Mouse (Mus musculus) heart, adult 2 months (tissue): ENCODE data around the gene Lrsam1. TPM values are rescaled to one million over a fixed set of nuclear protein-coding genes. Genes with fewer than 3 reads are reported as not detected.
A peak's percentile ranks its signal among the peaks of the same experiment; 100 is the strongest.

Experiments used
- DNase-seq, 2 experiments: peaks; one replicate each; pipeline ENCODE4 v3.0.0; 2021
- H3K27ac ChIP-seq: fragments of 200-600 bp; 2 replicates; pipeline ENCODE4 v1.8.1; 2022
- H3K27me3 ChIP-seq: fragments of 200-500 bp; 2 replicates; pipeline ENCODE4 v1.6.1; 2012; ENCODE audit warnings: mild to moderate bottlenecking, low read length, inconsistent platforms, mixed read lengths; ENCODE audit not compliant: control insufficient read depth, insufficient read depth
- H3K36me3 ChIP-seq: fragments of 200-500 bp; 2 replicates; pipeline ENCODE4 v1.6.1; 2012; ENCODE audit warnings: low read length, inconsistent platforms; ENCODE audit not compliant: control insufficient read depth, insufficient read depth
- H3K4me1 ChIP-seq: fragments of 200-500 bp; 2 replicates; pipeline ENCODE4 v1.6.1; 2011; ENCODE audit warnings: low read length; ENCODE audit not compliant: control insufficient read depth, insufficient read depth
- H3K4me3 ChIP-seq: fragments of 200-600 bp; 2 replicates; pipeline ENCODE4 v1.8.1; 2022
- H3K79me2 ChIP-seq: fragments of 200-500 bp; replicated peaks from 2 replicates; pipeline ENCODE4 v1.6.1; 2012; ENCODE audit warnings: mild to moderate bottlenecking, inconsistent platforms, low read length, moderate library complexity, mixed read lengths; ENCODE audit not compliant: control insufficient read depth, insufficient read depth
- H3K9ac ChIP-seq: fragments of 200-500 bp; 2 replicates; pipeline ENCODE4 v1.6.1; 2012; ENCODE audit warnings: low read depth, mild to moderate bottlenecking, control low read depth, inconsistent platforms, low read length, mixed read lengths
- CTCF ChIP-seq: fragments of 200-600 bp; IDR thresholded peaks from 2 replicates; pipeline ENCODE4 v1.8.1; 2022; ENCODE audit warnings: antibody characterized with exemption, mild to moderate bottlenecking, moderate library complexity
- EP300 ChIP-seq: fragments of 200-500 bp; IDR thresholded peaks from 2 replicates; pipeline ENCODE4 v1.6.1; 2011; ENCODE audit warnings: low read depth, low read length, control low read depth; ENCODE audit not compliant: insufficient read depth
- POLR2A ChIP-seq: fragments of 200-500 bp; IDR thresholded peaks from 2 replicates; pipeline ENCODE4 v1.6.1; 2011; ENCODE audit warnings: mild to moderate bottlenecking, low read depth, low read length, control low read depth; ENCODE audit not compliant: insufficient read depth
- WGBS: fragments of 180-500 bp; shearing (Covaris S2); methylation state at CpG from one replicate; pipeline ENCODE4 v1.1.7; 2018; 5-methylcytosine and 5-hydroxymethylcytosine counted together
- intact Hi-C: fragments of 180-260 bp; cut with DNase I; formaldehyde crosslinking; loops from one replicate; pipeline ENCODE4 v1.15.1; 2025
- polyA plus RNA-seq: library from polyadenylated mRNA; depleted of rRNA; stranded (reverse); fragments of >200 nt; gene quantifications from 2 replicates; pipeline ENCODE4 v1.2.3, GENCODE M21; 2012
- total RNA-seq, 2 experiments: library from RNA; stranded (reverse); gene quantifications; 2 replicates each; pipeline ENCODE4 v1.2.3; 2021

The Lrsam1 gene
- total and polyA plus RNA-seq, 3 experiments, result 11.4 to 16.3 (median 12.6) TPM

DNA sequence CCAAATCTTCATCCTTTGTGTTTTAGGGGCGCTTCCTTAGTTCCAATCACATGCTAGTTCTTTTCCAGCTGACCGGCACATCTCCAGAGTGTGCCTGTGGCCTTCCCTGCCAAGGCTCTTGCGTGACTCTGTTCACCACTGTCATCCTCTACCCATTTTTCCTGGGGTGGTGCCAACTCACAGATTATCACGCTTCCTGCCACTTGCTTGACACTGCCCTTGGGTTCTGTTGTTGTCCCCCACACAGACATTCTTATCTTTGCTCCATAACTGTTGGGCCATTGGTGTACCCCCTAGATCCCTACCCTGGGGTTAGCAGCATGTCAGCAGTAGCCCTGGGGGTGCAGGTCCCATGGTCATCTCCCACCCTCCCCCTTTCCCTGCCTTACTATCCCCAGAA, 57.9 kb downstream of the Lrsam1 start:
- H3K4me3 ChIP-seq, result no peak overlapping the region
- 69% methylated on average over 4 of the region's 4 CpGs for WGBS
- TF ChIP-seq EP300, result no peak
- no peak for TF ChIP-seq CTCF
- no peak for TF ChIP-seq POLR2A
- no peak overlapping the region for H3K9ac ChIP-seq
- peaks cover 27% of the 10 kb centered on the region for H3K4me1 ChIP-seq
- no peaks in the 10 kb centered on the region for H3K27me3 ChIP-seq
- H3K36me3 ChIP-seq, result no peaks in the 10 kb centered on the region; the same call in 1 of the 2 replicates
- intact Hi-C loops, result no loop called here
- peaks cover 2% of the 10 kb centered on the region; the same call in 1 of the 2 replicates for H3K79me2 ChIP-seq
- no peak for DNase-seq
- no peak overlapping the region; the same call in 1 of the 2 replicates for H3K27ac ChIP-seq

DNA sequence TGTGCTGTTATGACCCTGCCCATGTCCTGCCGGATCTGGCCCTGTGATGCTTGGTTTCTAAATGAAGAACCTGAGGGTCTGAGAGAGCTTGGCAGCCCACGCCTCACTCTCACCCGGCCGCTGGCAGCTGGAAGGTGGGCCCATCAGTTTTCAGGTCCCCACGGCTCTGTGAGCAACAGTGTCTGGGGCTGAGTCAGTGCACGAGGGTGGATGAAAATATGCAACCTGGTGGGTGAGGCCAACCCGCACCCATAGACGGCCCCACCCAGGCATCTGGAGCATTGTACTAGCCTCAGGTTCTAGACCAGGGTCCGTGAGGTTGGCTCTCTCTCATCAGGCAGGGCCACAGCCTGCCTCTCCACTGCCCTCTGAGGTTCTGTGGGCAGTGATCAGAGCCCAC, 59.3 kb downstream of the Lrsam1 start:
- DNase-seq, result no peak
- Histone ChIP-seq H3K27me3 (no peaks in the 10 kb centered on the region), H3K79me2 (peaks cover 4% of the 10 kb centered on the region; the same call in 1 of the 2 replicates), H3K9ac (no peak overlapping the region), H3K4me1 (peaks cover 24% of the 10 kb centered on the region), H3K27ac (no peak overlapping the region), H3K4me3 (no peak overlapping the region), H3K36me3 (no peaks in the 10 kb centered on the region)
- intact Hi-C loops, result no loop called here
- WGBS, result 91% methylated on average over 9 of the region's 9 CpGs
- TF ChIP-seq CTCF, result no peak

DNA sequence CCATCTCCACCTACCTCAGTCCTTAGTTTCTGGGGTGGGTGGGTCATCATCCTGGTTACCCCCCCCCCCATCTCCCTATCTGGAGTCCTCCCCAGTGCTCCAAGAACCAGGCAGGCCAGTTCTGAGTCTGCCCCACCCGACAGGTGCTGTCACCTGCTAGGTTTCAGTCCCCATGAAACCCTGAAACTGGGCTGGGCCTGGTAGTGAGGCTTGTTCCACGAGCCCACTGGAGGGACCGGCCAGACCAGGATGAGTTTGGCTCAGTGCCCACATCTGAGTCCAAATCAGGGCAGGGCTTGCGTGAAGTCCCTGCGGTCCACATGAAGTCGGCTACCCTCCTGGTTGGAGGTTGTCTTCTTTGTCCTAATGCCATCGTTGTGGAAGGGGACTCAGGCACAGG, 62.4 kb downstream of the Lrsam1 start:
- no peak for TF ChIP-seq EP300
- TF ChIP-seq POLR2A, result no peak
- H3K4me3 ChIP-seq, result no peak overlapping the region
- intact Hi-C loops, result no loop called here
- 31% methylated on average over 7 of the region's 7 CpGs for WGBS
- H3K9ac ChIP-seq, result no peak overlapping the region
- peaks cover 4% of the 10 kb centered on the region; the same call in 1 of the 2 replicates for H3K79me2 ChIP-seq
- no peak overlapping the region for H3K27ac ChIP-seq
- DNase-seq, result no peak
- no peaks in the 10 kb centered on the region for H3K27me3 ChIP-seq
- no peaks in the 10 kb centered on the region for H3K36me3 ChIP-seq
- peaks cover 26% of the 10 kb centered on the region for H3K4me1 ChIP-seq

DNA sequence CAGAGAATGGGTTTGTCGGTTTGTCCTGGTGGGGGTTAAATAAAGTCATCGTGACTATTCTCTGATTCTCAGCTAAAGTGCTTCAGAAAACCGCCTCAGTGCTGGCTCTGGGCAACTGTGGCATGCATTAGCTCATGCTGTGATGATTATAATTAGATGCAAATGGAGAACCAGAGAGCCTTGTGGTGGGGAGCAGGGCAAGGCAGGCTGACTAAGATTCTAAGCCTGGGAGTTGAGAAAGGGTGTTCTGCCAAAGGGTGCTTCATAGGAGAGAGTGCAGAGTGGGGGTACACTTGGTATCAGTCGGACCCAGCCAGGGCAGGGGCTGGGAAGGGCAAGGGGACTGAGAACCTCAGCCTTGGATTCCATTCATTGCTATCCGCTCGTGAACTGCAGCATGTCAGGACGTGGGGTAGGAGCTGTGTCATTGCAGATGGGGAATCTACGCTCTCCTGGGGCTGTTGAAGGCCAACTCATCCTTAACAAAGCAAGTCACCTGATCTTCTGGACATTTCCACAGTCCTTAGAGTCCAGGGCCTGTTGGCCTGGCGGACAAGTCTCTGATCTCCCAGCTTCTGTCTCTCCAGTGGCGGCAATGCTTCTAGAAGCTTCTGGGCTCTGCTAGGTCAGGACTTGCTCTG, 64.8 kb downstream of the Lrsam1 start:
- no peak for DNase-seq
- H3K4me3 ChIP-seq, result no peak overlapping the region
- peaks cover 34% of the 10 kb centered on the region for H3K4me1 ChIP-seq
- H3K9ac ChIP-seq, result no peak overlapping the region
- peak overlapping the region; percentile 72 for H3K27ac ChIP-seq
- 48% methylated on average over 10 of the region's 10 CpGs for WGBS
- no peaks in the 10 kb centered on the region for H3K36me3 ChIP-seq
- H3K79me2 ChIP-seq, result peaks cover 4% of the 10 kb centered on the region; the same call in 1 of the 2 replicates
- no peaks in the 10 kb centered on the region for H3K27me3 ChIP-seq
- intact Hi-C loops, result no loop called here
- TF ChIP-seq EP300 (no peak), POLR2A (no peak), CTCF (no peak)

DNA sequence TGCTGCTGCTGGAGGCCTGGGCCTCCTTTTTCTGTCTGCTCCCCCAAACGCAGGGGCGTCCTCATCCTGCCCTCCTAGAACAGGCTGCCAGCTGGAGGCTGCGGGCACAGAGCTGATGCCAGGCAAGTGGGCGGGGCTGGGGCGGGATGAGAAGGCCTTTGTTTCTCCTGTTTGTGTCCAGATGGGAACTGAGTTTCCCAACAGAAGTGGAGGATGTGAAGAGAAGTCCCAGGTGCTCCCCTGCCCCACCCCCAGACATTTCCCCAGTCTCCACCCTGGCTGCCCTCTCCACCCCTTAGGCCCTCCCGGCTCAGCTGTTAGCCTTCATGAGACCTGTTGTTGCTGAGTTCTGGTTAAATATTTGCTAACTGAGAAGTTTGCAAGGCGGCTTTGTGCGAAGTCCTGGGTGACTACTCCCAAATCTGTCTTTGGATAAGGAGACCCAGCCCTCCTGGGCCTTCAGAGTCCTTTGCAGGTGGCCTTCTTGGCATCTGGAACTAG, 65.8 kb downstream of the Lrsam1 start:
- TF ChIP-seq POLR2A, result no peak
- no peak for TF ChIP-seq EP300
- no peak for TF ChIP-seq CTCF
- intact Hi-C loops, result no loop called here
- H3K9ac ChIP-seq, result no peak overlapping the region
- peak overlapping the region; percentile 72 for H3K27ac ChIP-seq
- H3K79me2 ChIP-seq, result peaks cover 4% of the 10 kb centered on the region; the same call in 1 of the 2 replicates
- H3K4me3 ChIP-seq, result no peak overlapping the region; the same call in 1 of the 2 replicates
- H3K36me3 ChIP-seq, result no peaks in the 10 kb centered on the region
- 39% methylated on average over 8 of the region's 8 CpGs for WGBS
- H3K27me3 ChIP-seq, result no peaks in the 10 kb centered on the region
- peaks cover 36% of the 10 kb centered on the region for H3K4me1 ChIP-seq
- DNase-seq, result no peak

DNA sequence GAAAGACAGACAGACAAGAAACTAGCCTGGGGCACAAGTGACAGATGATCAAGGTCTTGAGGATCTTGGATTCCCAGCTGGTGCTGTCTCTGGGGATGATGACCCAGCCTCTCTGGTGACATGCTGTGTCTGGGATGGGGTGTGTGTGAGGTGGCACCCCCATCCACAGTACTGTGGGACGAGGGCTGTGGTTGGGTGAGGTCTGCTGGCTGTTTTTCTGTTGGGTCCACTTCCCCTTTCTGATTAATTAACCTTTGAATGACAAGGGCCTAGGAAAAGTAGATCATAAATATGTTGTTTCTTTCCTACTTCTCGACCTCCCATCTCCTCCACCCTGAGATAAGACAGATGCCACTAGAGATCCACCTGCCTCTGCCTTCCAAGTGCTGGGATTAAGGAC, 67.3 kb downstream of the Lrsam1 start:
- H3K9ac ChIP-seq, result no peak overlapping the region; the same call in 1 of the 2 replicates
- DNase-seq, result no peak
- peaks cover 1% of the 10 kb centered on the region; the same call in 1 of the 2 replicates for H3K79me2 ChIP-seq
- TF ChIP-seq EP300, result no peak
- no peak for TF ChIP-seq POLR2A
- no peak overlapping the region for H3K27ac ChIP-seq
- peaks cover 33% of the 10 kb centered on the region for H3K4me1 ChIP-seq
- WGBS, result 49% methylated on average over 2 of the region's 2 CpGs
- H3K27me3 ChIP-seq, result no peaks in the 10 kb centered on the region
- H3K36me3 ChIP-seq, result no peaks in the 10 kb centered on the region
- intact Hi-C loops, result no loop called here
- H3K4me3 ChIP-seq, result no peak overlapping the region
